Mouse (Mus musculus) gonadal fat pad, adult 2 months (tissue): ENCODE data around the gene Sesn1. TPM values are rescaled to one million over a fixed set of nuclear protein-coding genes. Genes with fewer than 3 reads are reported as not detected.

ENCODE experiments used
- DNase-seq: peaks from one replicate; pipeline ENCODE4 v3.0.0-alpha.2; 2012; ENCODE audit warnings: low read depth
- polyA plus RNA-seq: library from polyadenylated mRNA; depleted of rRNA; stranded (reverse); fragments of >200 nt; gene quantifications from 2 replicates; pipeline ENCODE4 v1.2.3, GENCODE M21; 2012

Gene Sesn1
- polyA plus RNA-seq, 1 experiment = 22.2 TPM

DNA sequence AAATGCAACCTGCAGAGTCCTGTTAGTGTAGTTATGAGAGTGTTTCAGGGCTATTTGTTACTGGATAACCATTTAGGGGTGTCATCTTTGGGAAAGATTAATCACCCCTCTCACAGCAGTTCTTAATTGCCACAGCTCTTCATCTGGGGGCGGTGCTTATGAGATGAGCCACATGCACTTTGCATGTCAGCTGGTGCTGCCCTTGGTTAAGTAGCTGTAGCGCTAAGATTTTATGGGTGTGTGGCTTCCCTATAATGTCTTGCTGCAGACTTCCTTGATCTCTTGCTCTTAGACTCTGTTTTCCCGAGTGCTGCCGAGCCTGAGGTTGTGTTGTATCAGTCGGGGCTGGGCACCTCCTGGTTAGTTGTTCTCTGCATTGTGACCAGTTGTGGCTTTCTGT, 58.2 kb downstream of the Sesn1 start:
- DNase-seq = no peak

DNA sequence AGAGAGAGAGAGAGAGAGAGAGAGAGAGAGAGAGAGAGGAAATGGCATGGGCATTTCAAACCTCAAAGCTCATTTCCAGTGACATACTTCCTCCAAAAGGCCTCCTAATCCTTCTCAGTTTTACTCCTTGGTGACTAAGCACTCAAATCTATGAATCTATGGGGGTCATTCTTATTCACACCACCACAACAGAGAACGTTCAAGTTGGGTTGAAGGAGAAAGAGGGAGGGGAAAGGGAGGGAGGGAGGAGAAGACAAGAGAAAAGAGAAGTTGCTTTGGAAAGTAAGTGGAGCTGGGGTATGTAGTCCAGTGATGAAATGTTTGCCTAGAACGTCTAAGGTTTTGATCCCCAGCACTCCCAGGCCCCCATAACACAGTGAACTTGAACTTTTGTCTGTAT, 60.4 kb downstream of the Sesn1 start:
- DNase-seq = no peak

DNA sequence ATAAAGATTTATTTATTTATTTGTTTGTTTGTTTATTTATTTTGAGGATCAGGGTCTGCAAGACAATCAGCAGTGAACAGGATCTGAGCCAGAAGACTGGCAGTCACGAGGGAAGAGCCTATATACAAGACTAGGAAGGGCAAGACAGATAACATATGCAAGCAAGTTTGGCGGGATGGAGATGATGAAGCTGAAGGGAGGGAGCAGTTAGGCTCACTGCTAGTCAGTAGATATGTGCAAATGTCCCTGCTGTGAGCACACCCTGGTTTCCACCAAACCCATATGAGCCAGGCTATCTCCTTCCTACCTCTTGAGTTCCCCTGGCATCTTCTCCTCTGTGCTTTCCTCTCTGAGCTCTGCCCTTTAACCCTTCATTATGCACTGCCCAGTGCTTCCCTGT, 61.8 kb downstream of the Sesn1 start:
- DNase-seq = no peak

DNA sequence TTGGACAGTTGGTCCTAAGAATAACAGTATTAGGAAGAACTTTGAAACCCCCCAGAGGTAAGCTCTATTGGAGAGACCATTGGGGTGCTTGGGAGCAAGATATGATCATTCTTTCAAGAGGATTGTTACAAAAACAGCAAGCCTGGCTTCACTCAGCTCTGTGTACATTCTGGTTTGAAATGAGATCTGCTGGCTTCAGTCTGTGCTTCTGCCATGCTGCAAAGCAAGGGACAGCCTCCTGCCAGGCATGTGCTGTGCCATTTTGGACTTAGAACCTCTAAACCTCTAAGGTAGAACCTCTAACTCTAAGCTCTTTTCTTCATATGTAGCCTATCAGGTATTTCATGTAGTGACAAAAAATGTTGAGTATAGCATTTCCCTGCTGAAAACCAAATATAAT, 65.9 kb downstream of the Sesn1 start:
- DNase-seq = no peak

DNA sequence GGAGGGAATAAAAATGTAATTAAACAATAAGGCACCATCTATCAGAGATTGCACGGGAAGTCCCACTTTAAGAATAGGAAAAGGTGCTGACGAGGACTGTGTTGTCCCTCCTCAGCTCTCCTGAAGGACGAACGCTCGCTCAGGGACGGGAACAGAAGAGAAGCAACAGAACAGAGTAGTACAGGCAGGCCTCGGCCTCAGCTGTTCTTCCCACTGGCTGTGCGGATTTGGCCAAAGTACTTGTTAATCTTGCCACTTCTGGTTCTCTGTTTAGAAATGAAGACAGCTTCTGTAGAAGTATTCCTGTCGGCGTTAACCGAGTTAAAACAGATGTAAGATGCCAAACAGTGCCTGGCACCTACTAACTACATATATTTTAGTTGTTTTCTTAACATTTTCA, 68.6 kb downstream of the Sesn1 start:
- no peak for DNase-seq

- DNase-seq = no peak
These were observed 69.9 kb downstream of the Sesn1 start for GRCm38 (mm10) chr10:41879675-41880074.

DNA sequence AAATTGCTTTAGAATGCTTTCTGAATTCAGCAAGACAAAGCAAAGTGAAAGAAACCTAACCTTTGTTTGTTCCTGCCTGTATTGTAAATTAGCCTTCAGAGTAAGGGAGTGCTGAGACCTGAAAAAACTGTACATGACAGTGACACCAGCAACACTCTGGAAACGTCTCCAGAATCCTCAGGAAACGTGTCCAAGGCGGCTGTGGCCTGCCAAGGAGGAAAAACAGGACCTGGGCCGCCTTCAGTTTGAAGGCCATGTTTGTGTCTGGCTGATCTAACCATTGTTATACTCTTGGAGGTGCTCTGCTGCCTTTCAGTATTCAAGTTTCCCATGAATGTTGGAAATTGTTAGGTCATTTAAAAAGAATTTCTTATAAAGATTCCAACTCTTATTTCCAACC, 70.5 kb downstream of the Sesn1 start:
- DNase-seq = no peak

GRCm38 (mm10) chr10:41880777-41881176, 71.0 kb downstream of the Sesn1 start:
- no peak for DNase-seq

- DNase-seq = peak; percentile 81
These were observed 71.7 kb downstream of the Sesn1 start for GRCm38 (mm10) chr10:41881438-41881837.

- DNase-seq = no peak
These were observed 74.2 kb downstream of the Sesn1 start for GRCm38 (mm10) chr10:41883741-41884575.

- no peak for DNase-seq
These were observed 77.5 kb downstream of the Sesn1 start for GRCm38 (mm10) chr10:41887080-41887821.

DNA sequence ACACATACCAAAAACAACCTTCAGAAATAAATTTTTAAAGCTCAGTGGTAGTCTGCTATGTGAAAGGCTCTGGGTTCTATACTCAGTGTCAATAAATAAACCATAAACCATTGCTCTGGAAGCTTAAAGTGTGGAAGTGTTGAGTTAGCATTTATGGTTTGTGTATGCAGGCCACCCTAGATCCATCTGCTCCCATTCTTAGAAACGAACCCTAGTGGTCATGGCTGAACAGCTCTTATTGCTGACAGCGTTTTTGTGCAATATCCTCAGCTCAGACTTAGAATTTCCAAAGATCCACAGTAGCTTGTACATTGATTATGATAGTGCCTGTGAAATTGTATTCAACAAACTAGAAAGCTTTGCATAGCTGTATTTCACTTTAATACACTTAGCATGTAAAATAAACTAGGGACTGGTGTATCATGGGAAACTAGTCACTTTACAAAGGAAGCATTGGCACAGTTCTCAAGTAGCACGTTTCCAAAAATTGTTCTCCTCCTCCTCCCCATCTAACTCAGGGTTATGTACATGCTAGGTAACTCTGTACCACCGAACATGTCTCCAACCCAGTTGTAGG, 78.7 kb downstream of the Sesn1 start:
- DNase-seq = no peak

DNA sequence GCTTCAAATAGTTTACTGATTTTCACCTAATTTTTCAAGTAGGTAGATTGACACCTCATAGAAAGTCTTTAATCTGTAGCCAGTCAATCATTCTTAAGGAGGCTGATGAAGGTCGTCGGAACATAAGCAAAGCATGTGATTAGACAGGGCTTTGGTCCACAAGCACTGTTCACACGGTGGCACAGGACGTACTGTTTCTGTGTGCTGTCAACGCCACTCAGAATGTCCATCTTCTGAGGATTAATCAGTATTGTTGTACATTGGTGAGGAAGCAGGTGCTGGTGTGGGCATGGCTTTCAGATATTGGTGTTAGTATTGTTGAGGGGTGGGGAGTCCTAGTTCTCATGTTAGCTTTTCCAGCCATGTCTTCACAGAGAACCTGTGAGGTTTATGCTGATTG, 79.8 kb downstream of the Sesn1 start:
- DNase-seq = no peak

DNA sequence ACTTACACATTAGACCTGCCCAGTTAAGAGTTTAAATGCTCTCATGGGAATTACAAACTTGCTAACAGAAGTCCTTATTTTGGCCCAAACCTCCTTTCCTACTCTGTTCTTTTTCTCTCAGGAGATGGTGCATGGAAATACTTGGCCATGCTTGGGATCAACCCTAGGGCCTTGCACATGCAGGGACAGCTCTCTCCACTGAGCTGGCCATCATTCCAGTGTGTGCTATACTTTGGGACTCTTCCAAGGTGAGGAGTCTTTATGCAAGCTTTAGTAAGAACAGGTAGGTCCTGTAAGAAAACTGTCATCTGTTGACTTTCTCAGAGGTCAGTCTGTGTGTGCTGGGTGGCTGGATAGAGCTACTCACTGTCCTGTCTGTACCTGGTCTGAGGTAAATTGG, 80.8 kb downstream of the Sesn1 start:
- DNase-seq = peak; percentile 88

DNA sequence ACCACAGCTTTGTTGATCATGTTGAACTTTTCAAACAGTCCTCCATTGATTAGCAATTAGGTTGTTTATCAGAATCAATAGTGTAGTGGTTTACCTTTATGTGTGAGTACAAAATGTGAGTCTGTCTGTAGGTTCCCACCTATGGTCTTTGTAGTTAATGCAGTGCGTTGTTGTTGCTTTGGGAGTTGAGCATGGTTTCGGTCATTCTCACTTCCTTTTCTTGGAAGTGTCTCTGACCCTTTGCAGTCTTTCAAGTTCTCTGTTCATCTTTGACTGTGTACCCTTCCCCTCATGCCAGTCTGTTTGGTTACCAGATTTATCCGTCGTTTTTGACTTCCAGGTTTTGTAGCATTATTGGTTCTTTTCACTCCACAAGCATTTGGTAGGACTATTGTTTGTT, 81.6 kb downstream of the Sesn1 start:
- DNase-seq = no peak

- peak; percentile 98 for DNase-seq
These were observed 84.0 kb downstream of the Sesn1 start for GRCm38 (mm10) chr10:41893433-41894411.

DNA sequence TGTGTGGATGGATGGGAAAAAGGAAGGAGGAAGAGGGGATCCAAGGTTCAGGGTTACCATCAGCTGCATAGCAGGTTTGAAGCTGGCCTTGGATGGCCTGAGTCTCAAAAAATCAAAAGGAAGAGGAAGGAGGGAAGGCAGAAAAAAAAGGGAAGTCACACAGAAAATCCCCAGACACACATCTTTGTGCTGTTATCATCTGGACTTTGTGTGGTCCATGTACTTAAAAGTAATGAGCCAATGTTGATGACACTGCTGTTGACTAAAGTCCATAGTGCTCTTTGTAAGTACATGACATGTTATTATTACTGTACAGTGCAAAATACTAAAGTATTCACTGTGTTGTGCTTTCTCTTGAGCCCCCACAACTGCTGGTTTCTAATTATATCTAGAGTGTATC, 86.7 kb downstream of the Sesn1 start:
- no peak for DNase-seq

DNA sequence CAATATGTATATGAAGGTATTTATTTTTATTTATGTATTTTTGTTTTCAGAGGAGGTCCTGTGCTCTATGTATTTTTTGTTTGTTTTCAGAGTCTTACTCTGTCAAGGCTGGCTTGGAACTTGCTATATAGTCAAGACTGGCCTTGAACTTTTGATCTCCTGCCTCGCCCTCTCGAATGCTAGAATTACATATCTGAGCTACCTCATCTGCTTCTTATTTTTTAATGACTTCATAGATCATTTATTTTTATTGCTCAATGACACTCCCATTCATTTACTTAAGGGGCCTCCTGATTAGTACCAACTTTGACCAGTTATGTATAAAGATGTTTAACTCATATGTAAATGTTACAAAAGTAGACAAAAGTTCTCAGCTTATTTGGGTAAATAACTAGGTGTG, 87.1 kb downstream of the Sesn1 start:
- no peak for DNase-seq

GRCm38 (mm10) chr10:41901456-41901855, 91.7 kb downstream of the Sesn1 start:
- DNase-seq = no peak

DNA sequence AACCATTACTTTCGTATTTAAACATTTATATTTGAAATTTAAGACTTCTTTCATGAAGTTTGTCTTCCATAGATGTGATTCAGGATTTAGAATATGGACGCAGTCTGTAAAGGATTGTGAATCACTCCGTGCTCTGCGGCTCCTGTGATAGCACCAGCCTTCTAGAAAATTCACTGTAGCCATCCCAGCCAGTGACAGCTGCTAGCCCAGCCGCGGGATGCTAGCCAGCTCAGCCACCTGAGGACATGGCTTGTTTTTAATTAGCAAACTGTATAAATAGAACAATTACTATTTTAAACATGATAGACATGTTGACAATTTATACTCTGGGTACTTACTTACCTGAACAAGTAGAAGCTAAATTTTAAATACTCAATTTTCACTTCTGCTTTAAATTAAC, 92.1 kb downstream of the Sesn1 start:
- DNase-seq = no peak

DNA sequence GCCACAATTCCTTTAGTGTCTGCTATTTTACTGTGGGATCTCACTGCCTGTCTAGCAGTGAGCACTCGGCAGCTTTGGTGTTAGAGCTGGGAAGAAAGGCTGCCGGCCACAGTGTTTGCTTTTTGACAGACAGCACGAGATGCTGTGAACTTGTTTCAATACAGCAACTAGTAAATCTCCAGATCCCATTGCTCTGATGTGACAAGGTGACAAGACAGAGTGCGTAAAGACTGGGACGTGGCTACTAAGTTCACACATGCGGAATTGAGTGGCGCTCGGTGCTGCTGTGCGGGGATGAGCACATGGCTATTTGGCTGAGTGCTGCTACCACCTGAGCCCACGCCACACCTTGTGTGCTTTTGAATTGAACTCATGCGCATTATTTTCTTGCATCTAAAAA, 97.7 kb downstream of the Sesn1 start:
- no peak for DNase-seq

DNA sequence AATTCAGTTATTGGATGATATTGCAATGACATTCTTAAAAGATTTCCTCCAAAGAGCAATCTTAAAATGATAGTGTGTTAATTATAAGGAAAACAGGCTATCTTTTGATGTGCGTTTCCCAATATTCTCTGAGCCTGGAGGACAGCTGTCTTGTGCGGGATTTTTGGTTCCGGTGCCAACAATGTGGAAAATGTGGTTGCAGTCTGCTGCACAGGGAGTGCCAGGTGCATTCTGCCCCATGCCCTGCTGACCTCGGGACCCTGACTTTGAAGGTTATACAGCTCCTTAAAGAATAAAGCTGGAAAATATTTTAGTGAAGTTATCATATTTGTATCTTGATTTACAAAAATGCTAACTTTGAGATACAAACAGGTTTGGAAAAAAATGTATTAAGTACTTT, 98.2 kb downstream of the Sesn1 start:
- no peak for DNase-seq
